Mouse (Mus musculus) lung, embryonic 14.5 days (tissue): Measurements from ENCODE around the gene Srpk1. TPM values are rescaled to one million over a fixed set of nuclear protein-coding genes. Genes with fewer than 3 reads are reported as not detected.

Experiments
- ATAC-seq: fragments of 200-750 bp; cut with Nextera tagmentation; 2 replicates; pipeline ENCODE4 v1.8.0; 2017; ENCODE audit warnings: mild to moderate bottlenecking, moderate TSS enrichment, moderate library complexity; ENCODE audit not compliant: insufficient read depth
- DNase-seq: peaks from one replicate; pipeline ENCODE4 v3.0.0-alpha.2; 2015
- H3K27ac ChIP-seq: fragments of 300-500 bp; sonication (generic); 2 replicates; pipeline ENCODE4 v1.5.1; 2014; ENCODE audit warnings: low read depth, mild to moderate bottlenecking, moderate library complexity
- H3K27me3 ChIP-seq: fragments of 300-500 bp; sonication (generic); 2 replicates; pipeline ENCODE4 v1.6.1; 2014; ENCODE audit warnings: low read length, control low read depth; ENCODE audit not compliant: insufficient read depth
- H3K36me3 ChIP-seq: fragments of 300-500 bp; sonication (generic); 2 replicates; pipeline ENCODE4 v1.6.1; 2014; ENCODE audit warnings: control low read depth; ENCODE audit not compliant: insufficient read depth
- H3K4me1 ChIP-seq: fragments of 300-500 bp; sonication (generic); 2 replicates; pipeline ENCODE4 v1.6.1; 2014; ENCODE audit warnings: antibody characterized with exemption, control low read depth; ENCODE audit not compliant: insufficient read depth
- H3K4me2 ChIP-seq: fragments of 300-500 bp; sonication (generic); 2 replicates; pipeline ENCODE4 v1.6.1; 2014; ENCODE audit warnings: mild to moderate bottlenecking
- H3K4me3 ChIP-seq: fragments of 300-500 bp; sonication (generic); 2 replicates; pipeline ENCODE4 v1.5.1; 2014; ENCODE audit warnings: low read depth, low read length
- H3K9ac ChIP-seq: fragments of 300-500 bp; sonication (generic); 2 replicates; pipeline ENCODE4 v1.6.1; 2014
- H3K9me3 ChIP-seq: fragments of 300-500 bp; sonication (generic); 2 replicates; pipeline ENCODE4 v1.6.1; 2016; ENCODE audit warnings: low read depth, low read length, control low read depth
- CTCF ChIP-seq: IDR thresholded peaks from 2 replicates; pipeline ENCODE4 v1.5.1; 2016; ENCODE audit warnings: antibody characterized with exemption, low read depth
- WGBS: fragments of 180-500 bp; shearing (Covaris S2); extraction: QIAGEN DNeasy Blood & Tissue Kit; methylation state at CpG from one replicate; pipeline ENCODE4 v1.1.7; 2014; 5-methylcytosine and 5-hydroxymethylcytosine counted together
- polyA plus RNA-seq: library from polyadenylated mRNA; unstranded; fragments of >200 nt; fragmentation: Nextera tagmentation; extraction: Ambion mirVana; gene quantifications from 2 replicates; pipeline ENCODE4 v1.2.1, GENCODE M21; 2014

Srpk1 gene
- polyA plus RNA-seq, 1 experiment from 2014 or later, result 122 TPM

- Histone ChIP-seq H3K27me3 (no peaks in the 10 kb centered on the region), H3K36me3 (peaks cover 85% of the 10 kb centered on the region), H3K9me3 (no peaks in the 10 kb centered on the region), H3K4me3 (no peak overlapping the region), H3K4me1 (no peaks in the 10 kb centered on the region), H3K4me2 (no peak overlapping the region), H3K27ac (no peak overlapping the region), H3K9ac (no peak overlapping the region)
- no peak for TF ChIP-seq CTCF
- WGBS, result 86% methylated on average over 5 of the region's 5 CpGs
- no peak for ATAC-seq
- no peak for DNase-seq
Measured at GRCm38 (mm10) chr17:28591476-28591875, 31.0 kb downstream of the Srpk1 start.

DNA sequence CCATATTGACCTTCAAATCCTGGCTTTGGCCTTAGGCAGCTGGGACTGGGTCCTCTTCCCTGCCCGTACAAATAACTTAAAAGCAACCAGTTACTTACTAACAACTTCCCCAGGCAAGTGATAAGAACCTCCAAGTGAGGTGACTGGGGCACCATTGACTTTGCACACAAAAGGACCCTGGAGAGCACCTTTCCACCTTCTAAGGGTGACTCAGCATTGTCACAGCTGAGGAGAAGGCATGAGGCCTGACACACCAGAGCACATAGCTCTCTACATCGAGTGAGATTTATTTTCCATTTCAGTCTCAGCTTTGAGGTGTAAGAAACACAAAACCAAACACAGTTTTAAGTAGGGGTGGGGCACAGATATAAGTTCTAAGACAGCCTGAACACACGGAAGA, 31.9 kb downstream of the Srpk1 start:
- Histone ChIP-seq H3K4me3 (no peak overlapping the region), H3K27ac (no peak overlapping the region), H3K4me1 (no peaks in the 10 kb centered on the region), H3K27me3 (no peaks in the 10 kb centered on the region), H3K4me2 (no peak overlapping the region), H3K9ac (no peak overlapping the region), H3K36me3 (peaks cover 79% of the 10 kb centered on the region), H3K9me3 (no peaks in the 10 kb centered on the region)
- no peak for ATAC-seq
- TF ChIP-seq CTCF, result no peak
- DNase-seq, result no peak
- 72% methylated on average over 3 of the region's 3 CpGs for WGBS

GRCm38 (mm10) chr17:28588591-28588990, 33.9 kb downstream of the Srpk1 start:
- no peak for ATAC-seq
- no peak overlapping the region for H3K9ac ChIP-seq
- no peaks in the 10 kb centered on the region for H3K27me3 ChIP-seq
- H3K4me1 ChIP-seq, result no peaks in the 10 kb centered on the region
- H3K27ac ChIP-seq, result no peak overlapping the region
- 82% methylated on average over 2 of the region's 2 CpGs for WGBS
- H3K4me2 ChIP-seq, result no peak overlapping the region
- no peak for DNase-seq
- H3K9me3 ChIP-seq, result no peaks in the 10 kb centered on the region
- H3K4me3 ChIP-seq, result no peak overlapping the region
- H3K36me3 ChIP-seq, result peaks cover 65% of the 10 kb centered on the region
- TF ChIP-seq CTCF, result no peak

GRCm38 (mm10) chr17:28586509-28586908, 36.0 kb downstream of the Srpk1 start:
- WGBS, result 71% methylated on average over 3 of the region's 3 CpGs
- no peaks in the 10 kb centered on the region for H3K4me1 ChIP-seq
- no peaks in the 10 kb centered on the region for H3K27me3 ChIP-seq
- H3K36me3 ChIP-seq, result peaks cover 44% of the 10 kb centered on the region
- H3K27ac ChIP-seq, result no peak overlapping the region
- H3K9me3 ChIP-seq, result no peaks in the 10 kb centered on the region
- ATAC-seq (no peak), DNase-seq (peak; percentile 18)
- H3K4me3 ChIP-seq, result no peak overlapping the region
- no peak for TF ChIP-seq CTCF
- no peak overlapping the region for H3K9ac ChIP-seq
- H3K4me2 ChIP-seq, result no peak overlapping the region

GRCm38 (mm10) chr17:28581056-28581455, 41.5 kb downstream of the Srpk1 start:
- no peak overlapping the region for H3K4me2 ChIP-seq
- no peak for DNase-seq
- no peaks in the 10 kb centered on the region for H3K36me3 ChIP-seq
- TF ChIP-seq CTCF, result 0 out of 2 replicates have a peak, but pooled peaks have one; percentile 7
- no peak overlapping the region for H3K27ac ChIP-seq
- H3K27me3 ChIP-seq, result no peaks in the 10 kb centered on the region
- no peaks in the 10 kb centered on the region for H3K9me3 ChIP-seq
- H3K9ac ChIP-seq, result no peak overlapping the region
- no peak overlapping the region for H3K4me3 ChIP-seq
- no peaks in the 10 kb centered on the region for H3K4me1 ChIP-seq
- 47% methylated on average over 2 of the region's 2 CpGs for WGBS
- no peak for ATAC-seq

DNA sequence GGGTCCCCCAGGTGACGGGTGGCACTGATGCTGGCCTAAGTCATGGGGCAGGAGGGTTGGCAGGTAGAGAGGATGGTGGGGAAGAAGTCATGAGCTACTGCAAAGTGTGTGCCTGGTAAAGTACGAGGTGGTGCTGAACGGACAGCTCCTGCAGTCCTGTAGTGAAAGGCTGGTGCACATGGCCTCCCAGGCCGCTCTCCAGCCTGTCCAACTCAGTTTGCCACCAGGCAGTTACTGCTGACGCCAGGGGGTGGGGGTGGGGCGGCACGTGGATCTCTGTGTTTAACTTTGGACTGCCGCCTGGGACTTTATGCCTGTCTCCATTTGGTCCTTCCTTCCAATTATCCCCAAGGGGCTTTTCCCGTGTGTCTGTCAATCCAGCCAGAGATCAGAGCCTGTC, 42.1 kb downstream of the Srpk1 start:
- peak; percentile 93 for DNase-seq
- Histone ChIP-seq H3K27ac (no peak overlapping the region), H3K9me3 (no peaks in the 10 kb centered on the region), H3K4me2 (no peak overlapping the region), H3K36me3 (no peaks in the 10 kb centered on the region), H3K27me3 (no peaks in the 10 kb centered on the region), H3K4me3 (no peak overlapping the region), H3K9ac (no peak overlapping the region), H3K4me1 (0 out of 2 replicates have a peak, but pooled peaks cover 3% of the 10 kb centered on the region)
- ATAC-seq, result peak; percentile 79; the same call in 1 of the 2 replicates
- no peak for TF ChIP-seq CTCF
- 5% methylated on average over 9 of the region's 9 CpGs for WGBS

GRCm38 (mm10) chr17:28575244-28576125, 47.0 kb downstream of the Srpk1 start, which contains the start of gene Lhfpl5:
Gene Lhfpl5 (plus strand): TSS chr17:28575641.
- 0 out of 2 replicates have a peak, but pooled peaks have one; percentile 4 for TF ChIP-seq CTCF
- Histone ChIP-seq H3K9me3 (no peaks in the 10 kb centered on the region), H3K36me3 (no peaks in the 10 kb centered on the region), H3K27ac (no peak within 1 kb of the TSS), H3K4me1 (0 out of 2 replicates have a peak, but pooled peaks cover 3% of the 10 kb centered on the region), H3K9ac (no peak within 1 kb of the TSS), H3K4me3 (peak within 1 kb of the TSS; percentile 19), H3K27me3 (no peaks in the 10 kb centered on the region), H3K4me2 (peak within 1 kb of the TSS; percentile 58)
- ATAC-seq (peak; percentile 82), DNase-seq (peak; percentile 88)
- WGBS, result 16% methylated on average over 50 of the region's 50 CpGs
